Mouse (Mus musculus) stomach, postnatal 0 days (tissue): ENCODE data around the gene Capn11.

Experiments
- CTCF ChIP-seq: IDR thresholded peaks from 2 replicates; pipeline ENCODE4 v1.5.1; 2016; ENCODE audit warnings: antibody characterized with exemption, low read depth, mild to moderate bottlenecking, moderate library complexity
- EP300 ChIP-seq: optimal IDR thresholded peaks from 2 replicates; pipeline ENCODE3; 2016; ENCODE audit warnings: antibody characterized with exemption

DNA sequence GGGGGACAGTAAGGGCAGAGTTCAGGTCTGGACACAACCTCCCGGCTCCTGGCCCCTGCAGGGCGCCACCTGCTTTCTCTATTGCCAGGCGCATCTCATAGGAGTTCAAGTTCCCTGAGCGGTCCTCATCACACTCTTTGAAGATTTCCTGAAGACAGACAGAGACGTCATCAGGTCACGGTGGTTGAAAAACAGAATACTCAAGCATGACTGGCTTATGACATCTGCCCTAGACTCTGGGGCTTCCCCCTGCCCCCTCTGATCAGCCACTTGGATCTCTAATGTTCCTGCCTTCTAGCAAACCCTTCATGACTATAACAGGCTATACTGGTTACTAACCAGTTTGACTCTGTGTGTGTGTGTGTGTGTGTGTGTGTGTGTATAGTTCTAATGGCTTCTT lies 27.2 kb downstream of the Capn11 start:
- TF ChIP-seq CTCF (no peak), EP300 (no peak)
